Mouse (Mus musculus): Measurements from ENCODE around the gene Map2.
A peak's percentile ranks its signal among the peaks of the same experiment; 100 is the strongest.

The Map2 gene

GRCm38 (mm10) chr1:66395826-66396225 is 220.8 kb downstream of the Map2 start:
- no peak for DNase-seq

- no peak for DNase-seq
Measured at GRCm38 (mm10) chr1:66401902-66402301, 226.8 kb downstream of the Map2 start.

GRCm38 (mm10) chr1:66407270-66407967 is 232.3 kb downstream of the Map2 start:
- DNase-seq, result peak; percentile 42

GRCm38 (mm10) chr1:66418360-66418759 is 243.3 kb downstream of the Map2 start:
- no peak for DNase-seq

- DNase-seq, result no peak
Measured at GRCm38 (mm10) chr1:66426073-66426472, 251.0 kb downstream of the Map2 start.

- DNase-seq, result no peak
Measured at GRCm38 (mm10) chr1:66430962-66431361, 255.9 kb downstream of the Map2 start.

GRCm38 (mm10) chr1:66431472-66431871 is 256.4 kb downstream of the Map2 start:
- DNase-seq, result no peak

- no peak for DNase-seq
Measured at GRCm38 (mm10) chr1:66438069-66438468, 263.0 kb downstream of the Map2 start.

- DNase-seq, result no peak
Measured at GRCm38 (mm10) chr1:66442922-66443321, 267.8 kb downstream of the Map2 start.

GRCm38 (mm10) chr1:66449471-66449870 is 274.4 kb downstream of the Map2 start:
- no peak for DNase-seq

- no peak for DNase-seq
Measured at GRCm38 (mm10) chr1:66456580-66456979, 281.5 kb downstream of the Map2 start.

- DNase-seq, result no peak
Measured at GRCm38 (mm10) chr1:66457747-66458146, 282.7 kb downstream of the Map2 start.

GRCm38 (mm10) chr1:66459394-66459793 is 284.3 kb downstream of the Map2 start:
- no peak for DNase-seq

- no peak for DNase-seq
Measured at GRCm38 (mm10) chr1:66460850-66461249, 285.8 kb downstream of the Map2 start.

GRCm38 (mm10) chr1:66467821-66468703 is 293.0 kb downstream of the Map2 start, which contains the start of gene Unc80:
TSS of gene Unc80 (plus strand) at chr1:66468367.
- DNase-seq, result peak; percentile 73 to 83

GRCm38 (mm10) chr1:66468704-66469020 is 293.6 kb downstream of the Map2 start:
- DNase-seq, result peak; percentile 68 to 70

GRCm38 (mm10) chr1:66482751-66483150 is 307.7 kb downstream of the Map2 start:
- no peak for DNase-seq
